Mouse (Mus musculus): ENCODE data around the gene Cxcl14.

DNA sequence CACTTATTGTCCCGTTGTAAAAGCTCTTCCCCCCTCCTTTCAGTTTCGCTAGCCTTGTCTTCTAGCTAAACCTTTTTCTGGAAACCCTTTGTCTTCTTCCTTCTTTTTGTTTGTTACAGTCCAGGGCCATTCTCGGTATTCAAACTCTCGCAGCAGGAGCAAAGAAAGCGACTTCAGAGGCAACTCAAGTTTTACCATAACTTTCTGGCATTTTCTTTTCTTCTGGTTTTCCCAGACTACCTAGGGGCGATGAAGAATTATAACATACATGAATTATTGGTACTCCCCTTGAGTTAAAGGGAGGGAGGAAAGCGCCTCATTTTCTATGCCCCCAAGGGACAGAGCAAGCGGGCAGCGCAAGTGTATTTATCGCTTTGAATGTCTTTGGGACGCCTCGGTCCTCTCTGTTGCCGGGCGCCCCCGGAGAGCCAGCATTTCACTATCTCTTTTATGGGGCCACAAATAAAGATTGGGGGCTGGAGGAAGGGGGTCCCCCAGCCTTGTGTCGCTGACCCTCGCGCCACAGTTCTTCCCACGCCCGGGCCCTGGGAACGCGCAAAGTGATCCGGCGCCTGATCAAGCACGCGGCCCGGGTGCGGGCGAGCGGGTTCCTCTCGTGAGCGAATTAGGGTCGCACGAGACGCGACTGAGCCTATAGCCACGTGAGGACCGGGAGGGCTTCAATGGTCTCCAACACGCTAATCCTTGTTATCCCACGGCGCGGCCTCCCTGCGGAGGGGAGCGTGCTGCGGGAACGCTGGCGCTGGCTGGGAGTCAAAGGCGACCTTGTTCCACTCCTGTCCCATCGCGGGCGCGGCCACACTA is 37.9 kb downstream of the Cxcl14 start:
- TF ChIP-seq GATA1 (IDR thresholded peaks at IDR 0.05; ENCODE audit: borderline replicate concordance, low read length) (no peak), FLI1 (IDR thresholded peaks at IDR 0.05; ENCODE audit: low read length) (no peak)
